Mouse (Mus musculus) liver, embryonic 16.5 days (tissue): ENCODE measurements around the gene Tmbim7. TPM values are rescaled to one million over a fixed set of nuclear protein-coding genes. Genes with fewer than 3 reads are reported as not detected.
"Not testable (repeated sequence)": the region's sequence is repeated elsewhere in the genome, so short reads cannot be mapped to it uniquely, and the experiment has no call there.

Source experiments
- ATAC-seq: fragments of 200-750 bp; cut with Nextera tagmentation; 2 replicates; pipeline ENCODE4 v1.8.0; 2017; ENCODE audit warnings: low read depth, mild to moderate bottlenecking, moderate number of reproducible peaks, moderate library complexity
- H3K27ac ChIP-seq: fragments of 300-500 bp; sonication (generic); 2 replicates; pipeline ENCODE4 v1.5.1; 2014; ENCODE audit warnings: mild to moderate bottlenecking, low read length
- H3K27me3 ChIP-seq: fragments of 300-500 bp; sonication (generic); 2 replicates; pipeline ENCODE4 v1.6.1; 2014; ENCODE audit warnings: low read depth, low read length, mixed read lengths; ENCODE audit not compliant: control insufficient read depth, insufficient read depth
- H3K36me3 ChIP-seq: fragments of 300-500 bp; sonication (generic); 2 replicates; pipeline ENCODE4 v1.6.1; 2014; ENCODE audit warnings: mild to moderate bottlenecking; ENCODE audit not compliant: control insufficient read depth, insufficient read depth
- H3K4me1 ChIP-seq: fragments of 300-500 bp; sonication (generic); 2 replicates; pipeline ENCODE4 v1.6.1; 2014; ENCODE audit warnings: low read depth, low read length, mixed read lengths; ENCODE audit not compliant: control insufficient read depth
- H3K4me2 ChIP-seq: fragments of 300-500 bp; sonication (generic); 2 replicates; pipeline ENCODE4 v1.6.1; 2014; ENCODE audit warnings: low read depth, low read length, mixed read lengths
- H3K4me3 ChIP-seq: fragments of 300-500 bp; sonication (generic); 2 replicates; pipeline ENCODE4 v1.5.1; 2014; ENCODE audit warnings: low read depth, mild to moderate bottlenecking, low read length
- H3K9ac ChIP-seq: fragments of 300-500 bp; sonication (generic); 2 replicates; pipeline ENCODE4 v1.6.1; 2014; ENCODE audit warnings: low read depth, low read length
- H3K9me3 ChIP-seq: fragments of 300-500 bp; sonication (generic); replicated peaks from 2 replicates; pipeline ENCODE4 v1.6.1; 2016; ENCODE audit warnings: low read length; ENCODE audit not compliant: control insufficient read depth
- WGBS: fragments of 180-500 bp; shearing (Covaris S2); extraction: QIAGEN DNeasy Blood & Tissue Kit; methylation state at CpG from one replicate; pipeline ENCODE4 v1.1.7; 2014; ENCODE audit not compliant: insufficient replicate concordance; 5-methylcytosine and 5-hydroxymethylcytosine counted together
- polyA plus RNA-seq: library from polyadenylated mRNA; unstranded; fragments of >200 nt; fragmentation: Nextera tagmentation; extraction: Ambion mirVana; gene quantifications from 2 replicates; pipeline ENCODE4 v1.2.1, GENCODE M21; 2015

Tmbim7 gene
- not detected in 2 replicates for polyA plus RNA-seq

- Histone ChIP-seq H3K9ac (no peak within 1 kb of the TSS), H3K4me3 (no peak within 1 kb of the TSS), H3K36me3 (no peaks in the 10 kb centered on the region), H3K9me3 (no peaks in the 10 kb centered on the region), H3K4me2 (no peak within 1 kb of the TSS), H3K4me1 (peaks cover 7% of the 10 kb centered on the region), H3K27ac (no peak within 1 kb of the TSS), H3K27me3 (no peaks in the 10 kb centered on the region)
- 62% methylated on average over 6 of the region's 6 CpGs for WGBS
- ATAC-seq: no peak
Observed at GRCm38 (mm10) chr5:3650881-3651280, at the start of gene Tmbim7. Tmbim7 (plus strand) TSS chr5:3651181.

- Histone ChIP-seq H3K9me3 (no peaks in the 10 kb centered on the region), H3K27me3 (no peaks in the 10 kb centered on the region), H3K4me1 (no peaks in the 10 kb centered on the region), H3K4me2 (no peak overlapping the region), H3K4me3 (no peak overlapping the region), H3K27ac (no peak overlapping the region), H3K36me3 (peaks cover 6% of the 10 kb centered on the region), H3K9ac (no peak overlapping the region)
- no peak for ATAC-seq
- 83% methylated on average over 9 of the region's 9 CpGs for WGBS
Observed at GRCm38 (mm10) chr5:3607114-3607513, 43.9 kb upstream of the Tmbim7 start.

GRCm38 (mm10) chr5:3609241-3609640, 41.7 kb upstream of the Tmbim7 start:
- WGBS: 85% methylated on average over 7 of the region's 7 CpGs
- no peak overlapping the region for H3K4me3 ChIP-seq
- H3K9ac ChIP-seq: no peak overlapping the region
- H3K9me3 ChIP-seq: no peaks in the 10 kb centered on the region
- peaks cover 6% of the 10 kb centered on the region for H3K36me3 ChIP-seq
- H3K4me2 ChIP-seq: no peak overlapping the region
- H3K27me3 ChIP-seq: no peaks in the 10 kb centered on the region
- ATAC-seq: no peak
- H3K4me1 ChIP-seq: no peaks in the 10 kb centered on the region
- H3K27ac ChIP-seq: no peak overlapping the region

GRCm38 (mm10) chr5:3611835-3612234, 39.1 kb upstream of the Tmbim7 start:
- H3K36me3 ChIP-seq, H3K27me3 ChIP-seq, H3K4me1 ChIP-seq, H3K9ac ChIP-seq, ATAC-seq, H3K9me3 ChIP-seq, H3K4me3 ChIP-seq, H3K4me2 ChIP-seq, H3K27ac ChIP-seq: not testable (repeated sequence)
- WGBS: 72% methylated on average over 2 of the region's 2 CpGs

GRCm38 (mm10) chr5:3620486-3620885, 30.5 kb upstream of the Tmbim7 start:
- WGBS: 77% methylated on average over 7 of the region's 7 CpGs
- H3K4me2 ChIP-seq: no peak overlapping the region
- H3K9ac ChIP-seq: no peak overlapping the region
- H3K4me3 ChIP-seq: no peak overlapping the region
- no peaks in the 10 kb centered on the region for H3K4me1 ChIP-seq
- no peak overlapping the region for H3K27ac ChIP-seq
- no peak for ATAC-seq
- H3K27me3 ChIP-seq: no peaks in the 10 kb centered on the region
- peaks cover 3% of the 10 kb centered on the region; the same call in 1 of the 2 replicates for H3K36me3 ChIP-seq
- H3K9me3 ChIP-seq: no peaks in the 10 kb centered on the region

GRCm38 (mm10) chr5:3630055-3630454, 20.9 kb upstream of the Tmbim7 start:
- Histone ChIP-seq H3K4me2 (no peak overlapping the region), H3K36me3 (peaks cover under 1% of the 10 kb centered on the region; the same call in 1 of the 2 replicates), H3K9me3 (no peaks in the 10 kb centered on the region), H3K27ac (no peak overlapping the region), H3K9ac (no peak overlapping the region), H3K27me3 (no peaks in the 10 kb centered on the region), H3K4me3 (no peak overlapping the region), H3K4me1 (no peaks in the 10 kb centered on the region; the same call in 1 of the 2 replicates)
- WGBS: 76% methylated on average over 5 of the region's 5 CpGs
- no peak for ATAC-seq

GRCm38 (mm10) chr5:3631512-3632271, 19.3 kb upstream of the Tmbim7 start:
- Histone ChIP-seq H3K4me1 (no peaks in the 10 kb centered on the region; the same call in 1 of the 2 replicates), H3K9ac (no peak overlapping the region), H3K27ac (no peak overlapping the region), H3K4me2 (no peak overlapping the region), H3K4me3 (no peak overlapping the region), H3K36me3 (no peaks in the 10 kb centered on the region; the same call in 1 of the 2 replicates), H3K27me3 (no peaks in the 10 kb centered on the region), H3K9me3 (no peaks in the 10 kb centered on the region)
- WGBS: 71% methylated on average over 16 of the region's 16 CpGs
- peak; percentile 24; the same call in 1 of the 2 replicates for ATAC-seq

- no peak for ATAC-seq
- Histone ChIP-seq H3K27ac (no peak overlapping the region), H3K36me3 (no peaks in the 10 kb centered on the region; the same call in 1 of the 2 replicates), H3K4me1 (no peaks in the 10 kb centered on the region; the same call in 1 of the 2 replicates), H3K9ac (no peak overlapping the region), H3K4me2 (no peak overlapping the region), H3K9me3 (no peaks in the 10 kb centered on the region), H3K4me3 (no peak overlapping the region), H3K27me3 (no peaks in the 10 kb centered on the region)
- 68% methylated on average over 5 of the region's 5 CpGs for WGBS
Observed at GRCm38 (mm10) chr5:3632285-3632684, 18.7 kb upstream of the Tmbim7 start.

GRCm38 (mm10) chr5:3633315-3633714, 17.7 kb upstream of the Tmbim7 start:
- 86% methylated on average over 13 of the region's 13 CpGs for WGBS
- no peak overlapping the region for H3K9ac ChIP-seq
- ATAC-seq: no peak
- H3K27ac ChIP-seq: no peak overlapping the region
- no peaks in the 10 kb centered on the region for H3K9me3 ChIP-seq
- H3K4me3 ChIP-seq: no peak overlapping the region
- H3K36me3 ChIP-seq: no peaks in the 10 kb centered on the region; the same call in 1 of the 2 replicates
- no peaks in the 10 kb centered on the region for H3K27me3 ChIP-seq
- no peaks in the 10 kb centered on the region; the same call in 1 of the 2 replicates for H3K4me1 ChIP-seq
- H3K4me2 ChIP-seq: no peak overlapping the region
